Comparison of ENCODE assay signal across 11 mouse cellular contexts in the genomic region with DNA sequence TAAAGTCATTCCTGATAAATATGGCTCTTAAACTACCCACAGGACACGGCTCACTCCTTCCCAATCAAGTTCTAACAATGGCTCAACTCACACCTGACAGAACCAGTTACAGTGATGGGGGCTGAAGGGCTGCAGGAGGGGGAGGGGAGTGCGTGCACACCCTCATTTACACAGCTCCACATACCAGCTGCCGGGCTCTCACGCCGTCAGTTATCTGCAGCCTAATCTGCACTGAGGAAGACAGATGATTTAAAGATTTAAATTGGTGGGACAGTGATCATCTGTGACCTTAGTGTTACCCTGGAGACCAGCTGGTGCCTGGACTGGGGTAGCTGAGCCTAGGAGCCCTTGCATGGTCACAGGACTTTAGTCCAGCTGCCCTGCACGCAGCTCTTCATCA.
DNase-seq lines count a peak whose midpoint lies in the region.
"Had no signal": no experiment of that assay in that cellular context is flagged by ENCODE, and none has a peak within 500 bp of the region (broad histone marks: within the 10 kb centered on the region; RNA-seq: fewer than 3 reads in every experiment).

No protein-coding gene starts in this region.

- DNase-seq in left cerebral cortex, postnatal 4 days, result peak; percentile 41
- DNase-seq in left cerebral cortex, adult 11 months (ENCODE audit: low spot score), result no peak
- DNase-seq in forelimb bud, embryonic 11.5 days (ENCODE audit: low read depth, low spot score), result peak; percentile 41
- DNase-seq in mesoderm, embryonic 11.5 days (ENCODE audit: low read depth, low spot score), result peak; percentile 73
- peak; percentile 40 for DNase-seq in retina, postnatal 7 days (ENCODE audit: low read depth, low spot score)
- no peak for DNase-seq in kidney, postnatal 36 days
- no peak for DNase-seq in heart, postnatal 25 days (ENCODE audit: low spot score)
- no peak for DNase-seq in right cerebral cortex, adult 2 months (ENCODE audit: low spot score in 2 of 2)
- DNase-seq: gastrocnemius, postnatal 10 days; heart, postnatal 36 days; liver, embryonic 13.5 days had no signal

- intact Hi-C loops in left cerebral cortex, postnatal 4 days (cut with DNase I), result no loop called here
- intact Hi-C loops in heart, postnatal 25 days (cut with DNase I), result no loop called here

Comparison
In these comparisons a context has a peak if more than half of its experiments do, and no peak if none do; other contexts are left out.
1. DNase-seq: peak in left cerebral cortex, postnatal 4 days (single experiment), forelimb bud, embryonic 11.5 days (single experiment), mesoderm, embryonic 11.5 days (single experiment) and retina, postnatal 7 days (single experiment); none in left cerebral cortex, adult 11 months (single experiment), kidney, postnatal 36 days (0 of 2), heart, postnatal 25 days (single experiment) and right cerebral cortex, adult 2 months (0 of 2).